Mouse (Mus musculus) left cerebral cortex, postnatal 25 days (tissue): Measurements from ENCODE around the gene Paxbp1. TPM values are rescaled to one million over a fixed set of nuclear protein-coding genes. Genes with fewer than 3 reads are reported as not detected.
A peak's percentile ranks its signal among the peaks of the same experiment; 100 is the strongest.

ENCODE experiments used
- DNase-seq, 2 experiments: peaks; one replicate each; pipeline ENCODE4 v3.0.0; 2022; ENCODE audit warnings: low spot score in 2 of 2, mixed read lengths in 1 of 2
- intact Hi-C: fragments of 180-260 bp; cut with DNase I; formaldehyde crosslinking; loops from one replicate; pipeline ENCODE4 v1.15.1; 2025
- total RNA-seq, 2 experiments: library from RNA; stranded (reverse); gene quantifications; 2 replicates each; pipeline ENCODE4 v1.2.3; 2021

Paxbp1 gene
- total RNA-seq, 2 experiments from 2014 or later: 45.1 to 57.4 TPM

DNA sequence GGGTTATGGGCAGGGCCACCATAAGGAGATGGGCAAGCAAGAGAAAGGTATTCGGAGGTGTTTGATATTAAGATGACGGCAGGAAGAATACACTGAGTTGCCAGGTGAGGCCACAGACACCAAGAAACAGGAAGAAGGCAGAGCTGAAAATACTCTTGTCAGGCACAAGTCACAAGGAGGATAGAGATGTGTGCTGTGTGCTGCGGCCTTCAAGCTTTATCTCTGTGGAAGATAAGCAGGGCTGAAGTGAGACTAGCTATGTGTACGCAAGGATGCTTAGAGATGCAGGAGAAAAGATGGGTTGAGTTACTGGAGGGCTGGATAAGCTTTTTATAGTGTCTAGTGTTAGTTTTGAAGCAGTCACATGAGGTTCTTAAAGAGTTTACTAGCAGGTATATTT, 12.9 kb upstream of the Paxbp1 start:
- intact Hi-C loops: no loop called here

DNA sequence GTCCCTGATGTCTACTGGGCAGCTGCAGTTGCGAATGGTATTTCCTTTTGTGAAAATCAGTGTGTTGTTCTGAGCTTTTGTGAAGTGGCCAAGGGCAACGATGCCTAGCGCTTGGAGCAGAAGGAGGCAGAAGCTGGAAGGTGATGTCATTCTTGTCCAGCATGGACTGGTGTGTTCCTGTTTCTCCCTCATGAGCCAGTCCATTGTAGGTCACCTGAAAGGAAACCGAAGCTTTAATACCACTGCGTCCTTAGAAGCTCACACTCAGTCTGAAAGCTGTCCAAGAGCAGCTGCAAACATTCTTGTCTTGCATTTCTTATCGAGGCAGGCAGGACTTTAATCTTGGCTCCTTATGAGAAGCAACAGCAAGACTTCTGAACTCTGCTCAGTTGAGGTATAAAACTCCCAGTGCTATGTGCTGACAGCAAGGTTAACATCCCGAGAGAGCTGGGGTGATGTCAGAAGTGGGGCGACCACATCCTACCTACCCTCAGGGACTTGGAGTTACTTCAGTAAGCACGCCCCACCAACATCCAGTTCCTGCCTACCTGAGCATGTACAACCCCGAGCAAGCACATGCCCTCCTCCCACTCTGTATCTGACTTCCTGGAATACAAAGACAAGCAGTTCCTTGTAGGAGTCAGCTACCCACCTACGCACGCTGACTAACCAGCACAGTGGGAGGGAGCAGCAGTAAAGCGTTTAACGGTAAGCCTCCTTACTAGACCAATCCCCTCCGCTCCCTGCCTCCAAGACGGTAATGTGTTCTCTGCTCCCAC, 11.9 kb upstream of the Paxbp1 start:
- intact Hi-C loops: no loop called here

More for the DNA sequence above, 12.9 kb upstream of the Paxbp1 start:
- DNase-seq: no peak

DNA sequence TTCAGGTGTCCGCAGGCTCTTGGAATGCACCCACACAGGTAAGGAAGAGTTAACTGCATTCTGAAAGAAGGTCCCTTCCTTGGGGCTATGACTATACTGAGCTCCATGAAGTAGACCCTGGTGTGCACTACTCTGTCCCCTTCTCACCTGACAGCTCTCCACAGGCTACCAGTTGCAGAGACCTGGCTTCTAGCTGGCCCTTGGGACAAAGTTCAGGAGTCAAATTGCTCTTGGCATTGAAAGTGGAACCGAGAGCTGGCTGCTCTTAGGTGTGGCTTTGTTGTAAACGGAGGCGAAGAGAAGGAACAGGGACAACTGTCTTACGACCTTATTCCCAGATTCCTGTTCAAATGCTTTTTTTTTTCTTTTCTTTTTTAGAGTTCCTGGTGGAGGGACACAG, 10.8 kb upstream of the Paxbp1 start:
- no peak for DNase-seq
- intact Hi-C loops: no loop called here

More for the DNA sequence above, 11.9 kb upstream of the Paxbp1 start:
- peak; percentile 54 to 81 for DNase-seq

DNA sequence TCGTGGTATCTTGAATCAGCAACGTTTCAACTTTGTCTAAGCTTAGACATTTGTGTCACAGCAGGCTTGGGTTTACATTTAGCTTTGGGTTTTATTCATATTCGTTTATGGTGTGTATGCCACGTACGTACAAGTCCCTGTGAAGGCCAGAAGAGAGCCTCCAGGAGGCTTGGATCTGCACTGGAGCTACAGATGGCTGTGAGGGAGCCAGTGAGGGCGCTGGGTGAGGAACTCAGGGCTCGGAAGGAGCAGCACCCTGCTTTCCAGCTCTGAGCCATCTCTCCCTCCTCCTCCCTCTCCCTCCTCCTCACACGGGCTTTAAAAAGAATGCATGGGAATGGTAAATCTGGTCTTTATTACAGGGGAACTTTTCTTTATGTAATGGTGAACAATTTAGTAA, 9.3 kb upstream of the Paxbp1 start:
- intact Hi-C loops: no loop called here
- DNase-seq: peak in 1 of 2 experiments; percentile 20

DNA sequence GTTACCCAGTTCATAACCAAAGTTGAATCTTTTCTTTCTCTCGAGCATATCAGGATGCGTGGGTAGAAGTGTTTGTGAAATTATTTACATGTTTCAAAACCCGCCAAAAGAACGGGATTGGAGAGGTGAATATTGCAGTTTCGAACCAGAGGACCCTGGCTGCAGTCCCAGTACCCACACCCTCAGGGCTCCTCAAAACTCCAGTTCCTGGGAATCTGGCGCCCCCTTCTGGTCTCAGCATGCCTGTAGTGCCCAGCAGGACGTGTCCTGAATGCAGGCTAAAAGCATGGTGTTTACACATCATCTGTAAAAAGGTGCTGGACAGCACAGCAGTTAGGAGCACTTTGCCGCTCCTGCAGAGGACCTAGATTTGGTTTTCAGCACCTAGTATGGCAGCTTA, 1.2 kb upstream of the Paxbp1 start:
- intact Hi-C loops: loop anchor here (2.0 kb wide), 1 partner anchor 27 kb away; no protein-coding TSS in a partner anchor
- peak; percentile 13 to 20 for DNase-seq

DNA sequence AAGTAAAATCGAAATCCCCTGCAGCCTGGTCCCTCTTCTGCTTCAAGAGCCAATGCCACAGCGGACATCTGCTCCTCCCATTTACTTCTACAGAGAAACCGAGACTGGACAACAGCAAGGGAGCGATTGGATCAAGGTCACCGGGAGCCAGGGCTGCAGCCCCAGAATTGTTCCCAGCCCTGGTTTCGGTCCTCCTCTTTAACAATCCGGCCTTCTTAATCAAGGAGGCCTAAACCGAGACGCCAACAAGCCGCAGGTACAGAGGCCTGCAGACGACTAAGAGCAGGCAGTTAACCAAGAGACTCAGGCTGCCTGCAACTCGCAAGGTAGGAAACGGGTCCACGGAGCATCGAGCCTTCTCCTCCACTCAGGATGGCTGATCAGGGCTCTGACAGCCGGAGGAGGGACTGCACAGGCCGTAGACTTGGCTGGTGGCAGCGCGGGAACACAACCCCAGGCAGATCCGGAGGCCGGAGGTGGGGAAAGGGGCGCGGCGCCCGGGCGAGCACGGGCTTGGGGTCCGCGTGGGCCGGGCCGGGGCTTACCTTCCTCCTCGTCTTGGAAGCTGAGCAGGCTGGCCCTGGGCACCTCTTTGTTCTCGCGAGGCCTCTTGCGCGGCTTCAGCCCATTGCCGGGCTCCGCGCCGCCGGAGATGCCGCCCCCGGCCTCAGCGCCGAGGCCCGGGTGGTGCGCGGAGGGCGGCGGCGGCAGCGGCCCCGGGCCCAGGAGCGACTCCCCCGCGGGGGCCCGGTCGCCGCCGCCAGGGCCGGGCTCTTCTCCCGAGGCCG, 688 bp downstream of the Paxbp1 start:
- DNase-seq: peak; percentile 51 to 57
- intact Hi-C loops: loop anchor here (1.0 to 2.0 kb wide), 2 partner anchors 29 to 32 kb away; partner anchors contain the start of gene Synj1

DNA sequence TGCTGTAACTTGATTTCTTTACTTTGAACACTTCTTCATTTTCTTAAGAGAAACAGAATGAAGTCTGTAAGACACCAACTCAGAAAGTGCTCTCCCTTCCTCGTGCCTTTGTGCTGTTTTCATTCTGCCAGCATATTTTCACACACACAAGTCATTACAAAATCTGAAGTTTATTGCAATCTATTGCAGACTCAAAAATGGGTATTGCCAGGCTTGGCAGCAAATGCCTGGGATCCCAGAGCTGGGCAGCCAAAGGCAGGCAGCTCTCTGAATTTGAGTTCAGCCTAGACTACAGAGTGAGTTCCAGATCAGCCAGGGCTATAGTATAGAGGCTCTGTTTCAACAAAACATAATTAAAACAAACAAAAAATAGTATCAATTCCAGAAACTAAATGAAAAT, 1.7 kb downstream of the Paxbp1 start:
- intact Hi-C loops: no loop called here

DNA sequence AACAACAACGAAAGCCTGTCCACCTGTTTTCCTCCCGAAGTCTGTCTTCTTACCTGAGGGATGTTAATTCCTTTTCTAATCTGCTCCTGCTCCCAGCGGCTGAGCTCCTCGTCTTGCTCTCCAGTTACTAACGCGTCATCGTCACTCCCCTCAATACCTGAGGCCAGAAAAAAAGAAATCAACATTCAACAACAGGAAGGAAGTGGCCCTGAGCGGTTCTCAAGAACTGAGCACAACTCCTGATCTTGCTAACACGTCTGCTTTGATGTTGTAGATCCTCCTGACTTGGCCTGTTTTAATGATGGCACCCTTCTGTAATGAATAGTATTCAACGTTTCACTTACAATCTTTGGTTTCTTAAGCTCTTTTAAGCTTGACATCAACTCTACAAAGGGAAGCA, 8.5 kb downstream of the Paxbp1 start:
- intact Hi-C loops: no loop called here
- no peak for DNase-seq

More for the DNA sequence above, 1.7 kb downstream of the Paxbp1 start:
- DNase-seq: no peak

DNA sequence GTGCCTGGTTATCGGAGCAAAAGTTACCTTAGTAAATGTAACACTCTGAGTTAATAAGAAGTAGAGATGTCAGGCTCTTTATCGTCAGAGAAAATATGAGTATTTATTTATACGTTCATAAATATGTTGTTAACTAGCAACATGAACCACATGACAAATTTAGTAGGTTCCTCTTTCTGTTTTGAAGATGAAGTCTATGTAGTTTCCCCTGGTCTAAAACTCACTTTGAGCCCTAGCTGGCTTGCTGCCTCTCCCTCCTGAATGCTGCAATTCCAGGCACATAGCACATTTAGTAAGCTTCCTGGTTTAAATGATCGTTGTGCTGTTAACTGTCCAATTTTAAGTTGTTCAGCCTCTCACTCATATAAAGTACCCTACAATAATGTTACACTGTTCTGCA, 13.6 kb downstream of the Paxbp1 start:
- intact Hi-C loops: loop anchor here (5.0 kb wide), 1 partner anchor 53 kb away; no protein-coding TSS in a partner anchor
- no peak for DNase-seq

DNA sequence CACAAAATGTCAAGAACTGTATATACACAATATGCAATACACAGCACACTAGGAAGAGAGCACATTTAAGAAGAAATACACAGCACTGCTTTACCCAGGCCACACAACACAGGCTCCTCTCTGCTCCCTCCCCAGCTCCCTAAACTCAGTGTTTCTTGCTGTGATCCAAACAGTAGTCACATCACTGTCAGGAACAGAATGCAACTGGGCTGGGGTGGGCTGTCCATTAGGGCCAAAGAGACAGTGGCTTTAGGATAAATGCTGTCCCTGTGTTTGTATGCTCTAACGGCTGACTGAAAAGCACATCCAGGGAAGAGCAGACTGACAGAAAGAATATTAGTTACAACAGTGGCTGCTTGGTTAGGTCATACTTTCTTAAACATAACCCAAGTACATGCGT, 14.4 kb downstream of the Paxbp1 start:
- no peak for DNase-seq
- intact Hi-C loops: loop anchor here (5.0 kb wide), 1 partner anchor 53 kb away; no protein-coding TSS in a partner anchor

DNA sequence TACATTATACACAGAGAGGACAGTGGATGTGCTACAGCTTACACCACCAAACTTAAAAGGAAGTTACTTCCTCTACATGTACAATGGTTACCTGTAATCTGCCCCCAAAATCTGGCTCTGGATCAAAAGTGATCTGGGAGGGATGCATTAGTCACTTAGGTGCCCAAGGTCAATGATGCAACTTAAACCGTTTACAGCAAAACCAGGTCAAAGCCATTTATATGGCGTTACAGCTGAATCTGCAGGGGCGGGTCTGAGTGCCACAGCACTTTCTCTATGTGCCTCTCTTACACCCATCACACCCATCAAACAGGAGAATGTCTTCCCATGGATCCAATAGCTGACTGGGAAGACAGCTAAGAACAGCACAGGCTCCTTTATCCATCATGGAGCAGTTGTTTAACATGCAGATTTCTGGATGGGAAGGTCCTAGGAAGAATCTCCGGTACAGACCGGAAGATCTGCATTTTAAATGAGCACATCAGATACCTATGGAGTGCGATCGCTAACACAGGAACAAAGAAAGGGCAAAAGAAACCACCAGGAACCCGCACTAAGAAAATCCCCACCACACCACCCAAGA, 15.1 kb downstream of the Paxbp1 start:
- DNase-seq: no peak
- intact Hi-C loops: no loop called here

DNA sequence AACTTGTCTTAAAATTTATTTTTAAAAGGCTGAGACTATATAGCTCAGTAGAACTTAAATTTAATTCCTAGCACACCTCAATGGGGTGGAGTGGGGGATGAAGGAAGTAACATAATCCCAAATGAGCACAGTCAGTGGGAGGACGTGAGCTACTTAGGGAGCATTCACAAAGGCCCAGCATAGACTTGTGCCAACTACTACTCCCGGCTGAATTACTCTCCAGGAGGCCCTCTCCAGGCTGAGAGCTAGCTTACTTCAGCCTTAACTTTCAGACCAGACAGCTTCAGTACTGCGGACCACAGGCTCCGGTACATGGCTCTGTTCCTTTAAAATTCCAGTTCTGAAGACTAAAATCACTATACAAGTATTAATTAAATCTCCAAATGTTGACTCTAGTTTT, 18.1 kb downstream of the Paxbp1 start:
- intact Hi-C loops: no loop called here
- DNase-seq: no peak

DNA sequence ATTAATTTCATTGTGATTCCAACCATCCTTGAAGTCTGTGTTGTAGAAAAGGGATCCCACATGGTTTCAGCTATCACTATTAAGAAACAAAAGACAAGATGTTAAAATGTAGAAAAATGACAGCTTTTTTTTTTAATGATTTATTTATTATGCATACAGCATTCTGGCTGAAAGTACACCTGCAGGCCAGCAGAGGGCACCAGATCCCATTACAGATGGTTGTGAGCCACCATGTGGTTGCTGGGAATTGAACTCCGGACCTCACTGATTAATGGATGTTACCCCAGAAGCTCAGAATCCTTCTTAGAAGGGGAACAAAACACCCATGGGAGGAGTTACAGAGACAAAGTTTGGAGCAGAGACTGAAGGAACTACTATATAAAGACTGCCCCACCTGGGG, 21.0 kb downstream of the Paxbp1 start:
- intact Hi-C loops: no loop called here
- DNase-seq: no peak

DNA sequence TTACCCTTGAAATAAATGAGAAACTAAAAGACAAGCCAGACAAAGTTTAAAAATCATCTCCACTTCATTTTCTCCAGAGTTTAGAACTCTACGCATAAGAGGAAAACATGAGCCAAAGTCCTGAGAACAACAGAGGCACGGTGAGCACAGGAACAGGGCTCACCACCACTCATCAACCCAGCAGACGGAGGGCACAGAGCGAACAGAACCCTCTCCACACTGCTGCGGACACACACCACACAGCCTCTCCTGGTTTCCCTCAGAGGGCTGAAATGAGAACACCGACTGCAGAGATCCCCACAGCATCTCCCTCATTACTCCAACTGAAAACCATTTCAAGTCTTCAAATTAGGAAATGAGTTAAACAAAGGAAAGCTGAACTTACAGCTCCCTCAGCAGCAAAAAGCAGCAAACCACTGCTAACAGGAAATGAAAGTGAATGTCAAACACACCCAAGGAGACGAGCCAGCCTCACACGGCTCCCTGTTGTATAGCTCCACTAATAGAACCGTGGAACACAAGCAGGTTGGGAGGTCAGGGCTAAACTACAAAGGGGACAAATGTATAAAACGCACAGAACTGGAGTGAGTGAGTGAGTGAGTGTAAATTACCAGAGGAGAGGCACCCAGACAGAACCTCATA, 23.4 kb downstream of the Paxbp1 start:
- DNase-seq: no peak
- intact Hi-C loops: no loop called here

DNA sequence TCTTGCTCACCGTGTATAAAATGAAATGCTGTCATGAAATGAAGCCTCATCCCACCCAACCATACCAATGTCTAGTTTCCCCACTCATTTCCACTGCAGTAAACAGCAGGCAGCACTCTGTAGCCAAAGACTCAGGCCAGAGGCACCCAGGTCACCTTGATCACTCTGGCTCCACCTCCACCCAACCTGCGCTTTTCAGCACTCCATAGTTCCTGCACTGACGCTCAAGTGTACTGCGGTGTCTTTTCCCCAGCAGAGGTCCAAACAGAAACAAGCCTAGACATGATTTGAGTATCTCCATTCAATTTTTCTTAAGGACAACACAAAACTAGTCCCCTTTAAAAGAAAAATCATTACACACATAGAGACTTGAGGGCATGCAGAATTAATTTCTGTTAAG, 24.9 kb downstream of the Paxbp1 start:
- intact Hi-C loops: no loop called here
- DNase-seq: no peak

DNA sequence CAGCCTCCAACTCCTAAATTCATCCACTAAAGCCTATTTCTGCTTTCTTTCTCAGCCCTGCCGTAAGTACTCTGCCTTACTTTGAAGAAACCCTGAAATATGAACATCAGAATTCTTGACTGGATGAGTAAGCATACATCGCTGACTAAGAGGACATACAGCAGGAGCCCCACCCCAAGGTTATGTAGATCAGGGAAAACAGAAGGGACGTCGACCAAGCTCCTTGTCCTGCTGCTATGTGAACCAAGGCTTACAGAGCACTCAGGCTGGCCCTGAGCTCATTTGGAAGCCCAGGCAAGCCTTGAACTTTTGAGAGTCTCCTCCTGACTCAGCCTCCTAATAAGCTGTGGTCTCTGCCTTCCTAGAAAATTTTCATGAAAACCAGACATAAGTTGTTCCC, 28.6 kb downstream of the Paxbp1 start:
- intact Hi-C loops: no loop called here
- DNase-seq: no peak

DNA sequence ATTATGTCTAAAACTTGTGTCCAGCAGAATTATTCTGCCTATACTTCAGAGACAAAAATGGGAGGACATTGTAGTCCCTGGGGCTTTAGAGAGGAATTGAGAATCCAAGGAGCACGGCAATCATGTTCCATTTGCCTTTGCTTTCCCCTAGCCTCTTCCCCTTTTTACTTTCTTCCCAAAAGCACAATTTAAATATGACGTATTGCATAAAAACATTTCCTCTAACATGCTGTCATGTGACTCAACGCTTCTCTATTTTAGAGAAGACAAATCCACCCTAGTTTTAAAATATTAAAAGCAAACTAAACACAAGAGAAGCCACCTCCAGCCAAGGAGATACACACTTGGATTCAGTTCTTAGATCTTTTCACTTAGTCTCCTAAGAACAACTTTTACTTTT, 32.5 kb downstream of the Paxbp1 start:
- intact Hi-C loops: loop anchor here (1.0 kb wide), 2 partner anchors 32 to 78 kb away; partner anchors contain the start of gene Paxbp1
- no peak for DNase-seq

DNA sequence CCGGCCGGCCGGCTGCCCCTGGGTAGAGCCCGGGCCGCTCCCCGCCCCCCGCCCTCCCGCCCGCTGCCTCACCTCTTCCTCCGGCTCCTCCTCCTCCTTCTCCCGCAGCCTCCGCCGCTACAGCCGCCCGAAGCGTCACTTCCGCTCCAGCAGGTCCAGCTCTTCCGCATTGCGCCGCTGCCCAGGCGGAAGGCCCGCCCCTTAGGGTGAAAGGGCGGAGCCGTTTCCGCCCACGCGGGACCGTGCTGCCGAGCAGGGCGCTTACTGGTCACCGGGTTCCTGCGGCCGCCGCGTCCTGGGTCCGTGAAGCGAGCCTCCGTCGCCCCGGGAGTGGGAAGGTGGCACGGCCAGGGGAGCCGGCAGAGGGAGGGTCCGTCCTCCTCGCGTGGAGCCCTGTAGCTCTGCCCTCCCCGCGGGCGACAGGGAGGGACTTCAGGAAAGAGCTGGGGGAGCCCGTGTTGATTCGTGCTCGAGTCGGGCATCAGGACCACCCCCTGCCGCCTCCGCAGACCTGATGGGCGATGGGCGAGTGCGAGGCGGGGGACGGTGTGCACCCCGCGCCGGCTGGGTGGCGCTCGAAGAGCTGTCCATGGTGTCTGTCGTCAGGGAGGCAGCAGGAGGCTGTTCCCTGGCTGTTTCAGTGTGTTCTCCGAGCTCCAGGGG, 33.2 kb downstream of the Paxbp1 start, which contains the start of gene Synj1:
Gene Synj1, minus strand, starts transcription at position 288 of the 663 bp plus-strand sequence.
- peak; percentile 95 to 96 for DNase-seq
- intact Hi-C loops: loop anchor here (1.0 kb wide), 2 partner anchors 33 to 77 kb away; partner anchors contain the start of gene Paxbp1

DNA sequence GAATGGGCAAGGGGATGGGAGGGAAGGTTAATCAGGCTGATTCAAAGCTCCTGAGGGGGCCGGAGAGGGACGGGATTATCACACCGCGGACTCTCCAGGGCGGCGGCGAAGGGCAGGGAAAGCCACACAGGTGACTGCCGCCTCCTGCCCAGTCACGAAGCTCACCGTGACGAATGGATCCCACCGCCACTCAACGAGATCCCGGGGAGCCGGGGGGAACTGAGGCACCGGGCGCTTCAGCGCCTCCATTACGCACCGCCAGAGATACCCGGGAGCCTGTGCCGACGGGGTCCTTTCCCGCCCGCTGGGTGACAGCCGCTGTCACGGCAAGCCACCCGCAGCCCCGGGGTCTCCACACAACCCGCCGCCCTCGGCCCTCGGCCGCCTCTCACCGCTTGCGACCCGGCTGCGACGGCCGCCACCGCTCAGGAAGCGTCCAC, 33.7 kb downstream of the Paxbp1 start:
- intact Hi-C loops: loop anchor here (1.0 kb wide), 2 partner anchors 34 to 76 kb away; partner anchors contain the start of gene Paxbp1
- peak in 1 of 2 experiments; percentile 38 for DNase-seq
